Mouse (Mus musculus): ENCODE results near the gene Rundc3a. TPM values are rescaled to one million over a fixed set of nuclear protein-coding genes. Genes with fewer than 3 reads are reported as not detected.

The Rundc3a gene
- 0.72 and 1.3 TPM in 2 replicates for polyA plus RNA-seq (2015; fragmentation: Nextera tagmentation; extraction: Ambion mirVana)

GRCm38 (mm10) chr11:102393238-102393634, at the start of gene Rundc3a:
TSS of gene Rundc3a (plus strand) at chr11:102393403.
- peak within 1 kb of the TSS; percentile 47 for H3K4me3 ChIP-seq (ENCODE audit: low read length)
- WGBS: under 1% methylated on average over 32 of the region's 34 CpGs
- no peak within 1 kb of the TSS for H3K27ac ChIP-seq (ENCODE audit: low read length)
- peaks cover 12% of the 10 kb centered on the region for H3K4me1 ChIP-seq (ENCODE audit: control insufficient read depth, insufficient read depth, low read length)
- H3K27me3 ChIP-seq (ENCODE audit: control insufficient read depth, insufficient read depth, low read length): peaks cover 33% of the 10 kb centered on the region
- H3K36me3 ChIP-seq (ENCODE audit: control insufficient read depth, insufficient read depth): no peaks in the 10 kb centered on the region
- peak; percentile 78 for ATAC-seq (replicated peaks; ENCODE audit: extremely low read depth, insufficient read depth, low FRiP score)
- 0 out of 2 replicates have a peak within 1 kb of the TSS, but pooled peaks have one; percentile 21 for H3K9ac ChIP-seq (ENCODE audit: low read length)
- H3K9me3 ChIP-seq (replicated peaks; ENCODE audit: control insufficient read depth, low read length): no peaks in the 10 kb centered on the region
- H3K4me2 ChIP-seq (ENCODE audit: low read depth, low read length): peak within 1 kb of the TSS; percentile 86

GRCm38 (mm10) chr11:102344458-102344857, 48.7 kb upstream of the Rundc3a start:
- no peak for ATAC-seq (replicated peaks; ENCODE audit: extremely low read depth, insufficient read depth, low FRiP score)
- no peak overlapping the region for H3K4me3 ChIP-seq (ENCODE audit: low read length)
- H3K4me2 ChIP-seq (ENCODE audit: low read depth, low read length): no peak overlapping the region
- H3K4me1 ChIP-seq (ENCODE audit: control insufficient read depth, insufficient read depth, low read length): peaks cover under 1% of the 10 kb centered on the region; the same call in 1 of the 2 replicates
- H3K9me3 ChIP-seq (replicated peaks; ENCODE audit: control insufficient read depth, low read length): no peaks in the 10 kb centered on the region
- no peaks in the 10 kb centered on the region for H3K36me3 ChIP-seq (ENCODE audit: control insufficient read depth, insufficient read depth)
- no peaks in the 10 kb centered on the region for H3K27me3 ChIP-seq (ENCODE audit: control insufficient read depth, insufficient read depth, low read length)
- no peak overlapping the region for H3K9ac ChIP-seq (ENCODE audit: low read length)
- no peak overlapping the region for H3K27ac ChIP-seq (ENCODE audit: low read length)
- WGBS: 89% methylated on average over 3 of the region's 3 CpGs

GRCm38 (mm10) chr11:102346926-102347325, 46.3 kb upstream of the Rundc3a start:
- ATAC-seq (replicated peaks; ENCODE audit: extremely low read depth, insufficient read depth, low FRiP score): no peak
- H3K4me3 ChIP-seq (ENCODE audit: low read length): no peak overlapping the region
- WGBS: 64% methylated on average over 5 of the region's 5 CpGs
- no peaks in the 10 kb centered on the region for H3K9me3 ChIP-seq (replicated peaks; ENCODE audit: control insufficient read depth, low read length)
- peaks cover 1% of the 10 kb centered on the region; the same call in 1 of the 2 replicates for H3K27me3 ChIP-seq (ENCODE audit: control insufficient read depth, insufficient read depth, low read length)
- no peaks in the 10 kb centered on the region for H3K36me3 ChIP-seq (ENCODE audit: control insufficient read depth, insufficient read depth)
- H3K27ac ChIP-seq (ENCODE audit: low read length): no peak overlapping the region
- H3K4me2 ChIP-seq (ENCODE audit: low read depth, low read length): no peak overlapping the region
- no peak overlapping the region for H3K9ac ChIP-seq (ENCODE audit: low read length)
- no peaks in the 10 kb centered on the region for H3K4me1 ChIP-seq (ENCODE audit: control insufficient read depth, insufficient read depth, low read length)

GRCm38 (mm10) chr11:102347683-102348082, 45.5 kb upstream of the Rundc3a start:
- H3K27me3 ChIP-seq (ENCODE audit: control insufficient read depth, insufficient read depth, low read length): peaks cover 4% of the 10 kb centered on the region; the same call in 1 of the 2 replicates
- WGBS: 70% methylated on average over 5 of the region's 5 CpGs
- ATAC-seq (replicated peaks; ENCODE audit: extremely low read depth, insufficient read depth, low FRiP score): no peak
- H3K4me2 ChIP-seq (ENCODE audit: low read depth, low read length): no peak overlapping the region
- H3K36me3 ChIP-seq (ENCODE audit: control insufficient read depth, insufficient read depth): no peaks in the 10 kb centered on the region
- H3K4me3 ChIP-seq (ENCODE audit: low read length): no peak overlapping the region
- no peaks in the 10 kb centered on the region for H3K9me3 ChIP-seq (replicated peaks; ENCODE audit: control insufficient read depth, low read length)
- no peaks in the 10 kb centered on the region for H3K4me1 ChIP-seq (ENCODE audit: control insufficient read depth, insufficient read depth, low read length)
- H3K27ac ChIP-seq (ENCODE audit: low read length): no peak overlapping the region
- no peak overlapping the region for H3K9ac ChIP-seq (ENCODE audit: low read length)

GRCm38 (mm10) chr11:102348101-102348585, 45.1 kb upstream of the Rundc3a start:
- H3K4me2 ChIP-seq (ENCODE audit: low read depth, low read length): no peak overlapping the region
- no peak overlapping the region for H3K9ac ChIP-seq (ENCODE audit: low read length)
- ATAC-seq (replicated peaks; ENCODE audit: extremely low read depth, insufficient read depth, low FRiP score): no peak
- 75% methylated on average over 7 of the region's 7 CpGs for WGBS
- H3K4me3 ChIP-seq (ENCODE audit: low read length): no peak overlapping the region
- H3K4me1 ChIP-seq (ENCODE audit: control insufficient read depth, insufficient read depth, low read length): no peaks in the 10 kb centered on the region
- H3K9me3 ChIP-seq (replicated peaks; ENCODE audit: control insufficient read depth, low read length): no peaks in the 10 kb centered on the region
- peaks cover 6% of the 10 kb centered on the region; the same call in 1 of the 2 replicates for H3K27me3 ChIP-seq (ENCODE audit: control insufficient read depth, insufficient read depth, low read length)
- H3K27ac ChIP-seq (ENCODE audit: low read length): no peak overlapping the region
- no peaks in the 10 kb centered on the region for H3K36me3 ChIP-seq (ENCODE audit: control insufficient read depth, insufficient read depth)

- Histone ChIP-seq H3K9ac (ENCODE audit: low read length) (no peak overlapping the region), H3K4me2 (ENCODE audit: low read depth, low read length) (no peak overlapping the region), H3K4me1 (ENCODE audit: control insufficient read depth, insufficient read depth, low read length) (no peaks in the 10 kb centered on the region), H3K27ac (ENCODE audit: low read length) (no peak overlapping the region), H3K36me3 (ENCODE audit: control insufficient read depth, insufficient read depth) (no peaks in the 10 kb centered on the region), H3K27me3 (ENCODE audit: control insufficient read depth, insufficient read depth, low read length) (peaks cover 6% of the 10 kb centered on the region; the same call in 1 of the 2 replicates), H3K9me3 (replicated peaks; ENCODE audit: control insufficient read depth, low read length) (no peaks in the 10 kb centered on the region), H3K4me3 (ENCODE audit: low read length) (no peak overlapping the region)
- 76% methylated on average over 11 of the region's 11 CpGs for WGBS
- ATAC-seq (replicated peaks; ENCODE audit: extremely low read depth, insufficient read depth, low FRiP score): no peak
Observed at GRCm38 (mm10) chr11:102348771-102349170, 44.4 kb upstream of the Rundc3a start.

- Histone ChIP-seq H3K9ac (ENCODE audit: low read length) (no peak overlapping the region), H3K9me3 (replicated peaks; ENCODE audit: control insufficient read depth, low read length) (no peaks in the 10 kb centered on the region)
- 79% methylated on average over 3 of the region's 3 CpGs for WGBS
Observed at GRCm38 (mm10) chr11:102349189-102349954, 43.8 kb upstream of the Rundc3a start.

GRCm38 (mm10) chr11:102350416-102350815, 42.8 kb upstream of the Rundc3a start:
- Histone ChIP-seq H3K36me3 (ENCODE audit: control insufficient read depth, insufficient read depth) (no peaks in the 10 kb centered on the region), H3K4me3 (ENCODE audit: low read length) (no peak overlapping the region), H3K4me2 (ENCODE audit: low read depth, low read length) (no peak overlapping the region), H3K27me3 (ENCODE audit: control insufficient read depth, insufficient read depth, low read length) (peaks cover 6% of the 10 kb centered on the region; the same call in 1 of the 2 replicates), H3K27ac (ENCODE audit: low read length) (no peak overlapping the region), H3K4me1 (ENCODE audit: control insufficient read depth, insufficient read depth, low read length) (no peaks in the 10 kb centered on the region), H3K9ac (ENCODE audit: low read length) (no peak overlapping the region), H3K9me3 (replicated peaks; ENCODE audit: control insufficient read depth, low read length) (no peaks in the 10 kb centered on the region)
- WGBS: 71% methylated on average over 4 of the region's 4 CpGs
- ATAC-seq (replicated peaks; ENCODE audit: extremely low read depth, insufficient read depth, low FRiP score): no peak

More at GRCm38 (mm10) chr11:102349189-102349954, 43.8 kb upstream of the Rundc3a start:
- Histone ChIP-seq H3K36me3 (ENCODE audit: control insufficient read depth, insufficient read depth) (no peaks in the 10 kb centered on the region), H3K4me1 (ENCODE audit: control insufficient read depth, insufficient read depth, low read length) (no peaks in the 10 kb centered on the region), H3K4me3 (ENCODE audit: low read length) (no peak overlapping the region), H3K27ac (ENCODE audit: low read length) (no peak overlapping the region), H3K27me3 (ENCODE audit: control insufficient read depth, insufficient read depth, low read length) (peaks cover 6% of the 10 kb centered on the region; the same call in 1 of the 2 replicates), H3K4me2 (ENCODE audit: low read depth, low read length) (no peak overlapping the region)
- ATAC-seq (replicated peaks; ENCODE audit: extremely low read depth, insufficient read depth, low FRiP score): no peak

- no peak overlapping the region for H3K4me2 ChIP-seq (ENCODE audit: low read depth, low read length)
- H3K36me3 ChIP-seq (ENCODE audit: control insufficient read depth, insufficient read depth): no peaks in the 10 kb centered on the region
- peaks cover 6% of the 10 kb centered on the region; the same call in 1 of the 2 replicates for H3K27me3 ChIP-seq (ENCODE audit: control insufficient read depth, insufficient read depth, low read length)
- no peaks in the 10 kb centered on the region for H3K4me1 ChIP-seq (ENCODE audit: control insufficient read depth, insufficient read depth, low read length)
- no peak overlapping the region for H3K27ac ChIP-seq (ENCODE audit: low read length)
- ATAC-seq (replicated peaks; ENCODE audit: extremely low read depth, insufficient read depth, low FRiP score): no peak
- no peak overlapping the region for H3K9ac ChIP-seq (ENCODE audit: low read length)
- H3K9me3 ChIP-seq (replicated peaks; ENCODE audit: control insufficient read depth, low read length): no peaks in the 10 kb centered on the region
- 78% methylated on average over 17 of the region's 17 CpGs for WGBS
- no peak overlapping the region for H3K4me3 ChIP-seq (ENCODE audit: low read length)
Observed at GRCm38 (mm10) chr11:102350981-102351523, 42.2 kb upstream of the Rundc3a start.
